Mouse (Mus musculus): Measurements from ENCODE around the gene Tmem221. TPM values are rescaled to one million over a fixed set of nuclear protein-coding genes. Genes with fewer than 3 reads are reported as not detected.
A peak's percentile ranks its signal among the peaks of the same experiment; 100 is the strongest.

Gene Tmem221
- not detected for total RNA-seq (2021)

- DNase-seq (ENCODE audit: extremely low spot score in 1 of 2, low spot score in 2 of 2): no peak
- intact Hi-C loops (cut with DNase I): no loop called here
These were observed at the start of gene Tmem221 for GRCm38 (mm10) chr8:71558071-71558957. Gene Tmem221, minus strand, starts transcription at chr8:71558871.

DNA sequence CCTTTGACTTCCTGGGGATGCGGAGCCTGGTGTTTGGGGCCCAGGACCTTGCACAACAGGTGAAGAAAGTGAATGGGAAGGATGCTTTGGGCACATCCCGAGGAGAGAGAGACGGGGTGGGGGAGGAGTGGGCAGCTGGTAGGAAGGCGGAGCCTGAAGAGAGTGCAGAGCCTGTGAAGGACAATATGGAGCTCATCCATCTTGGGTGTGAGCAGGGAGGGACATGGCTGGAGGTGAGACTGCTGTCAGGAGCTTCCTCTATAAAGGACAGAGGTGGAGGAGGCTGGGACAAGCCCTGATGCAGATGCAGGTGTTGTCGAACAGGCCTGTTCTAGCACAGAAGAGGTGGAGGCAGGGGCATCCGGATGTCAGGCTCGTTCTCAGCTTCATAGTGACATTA lies 45.4 kb upstream of the Tmem221 start:
- intact Hi-C loops (cut with DNase I): no loop called here
- no peak for DNase-seq (ENCODE audit: extremely low spot score in 1 of 2, low spot score in 2 of 2)

DNA sequence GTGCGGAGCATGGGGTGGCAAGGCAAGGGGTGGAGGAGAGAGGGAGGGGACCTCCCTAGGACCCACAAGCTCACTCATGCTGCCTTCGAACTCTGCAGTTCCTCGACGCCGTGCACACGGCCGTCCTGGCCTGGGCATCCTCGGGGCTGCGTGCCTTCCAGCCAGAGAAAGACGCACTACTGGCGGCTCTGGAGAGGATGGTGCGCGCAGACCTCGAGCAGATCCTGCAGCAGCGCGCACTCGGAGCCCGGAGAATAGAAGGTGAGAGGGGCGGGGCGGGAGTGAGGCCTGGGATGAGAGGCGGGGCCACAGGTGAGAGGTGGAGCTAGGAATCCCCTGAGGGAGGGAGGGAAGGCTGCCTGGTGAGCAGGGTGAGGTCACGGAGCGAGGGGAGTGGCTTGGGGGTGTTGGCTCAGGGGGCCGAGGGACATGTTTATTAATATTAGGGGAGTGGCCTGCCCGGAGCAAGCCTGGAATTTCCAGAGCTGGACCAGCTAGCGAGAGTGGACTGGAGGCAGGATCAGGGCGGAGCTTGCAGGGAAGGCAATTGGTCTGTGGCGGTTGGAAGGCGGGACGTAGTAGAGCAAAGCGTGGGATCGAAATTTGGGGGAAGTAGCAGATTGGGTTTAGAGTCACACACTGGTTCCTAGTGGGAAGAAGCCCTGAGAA lies 44.1 kb upstream of the Tmem221 start:
- peak in 1 of 2 experiments; percentile 70 for DNase-seq (ENCODE audit: extremely low spot score in 1 of 2, low spot score in 2 of 2)
- intact Hi-C loops (cut with DNase I): no loop called here

- intact Hi-C loops (cut with DNase I): no loop called here
- DNase-seq (ENCODE audit: extremely low spot score in 1 of 2, low spot score in 2 of 2): peak in 1 of 2 experiments; percentile 36
These were observed 43.4 kb upstream of the Tmem221 start for GRCm38 (mm10) chr8:71601939-71602665.

GRCm38 (mm10) chr8:71598841-71599240 lies 40.2 kb upstream of the Tmem221 start:
- DNase-seq (ENCODE audit: extremely low spot score in 1 of 2, low spot score in 2 of 2): no peak
- intact Hi-C loops (cut with DNase I): no loop called here

GRCm38 (mm10) chr8:71598375-71598774 lies 39.7 kb upstream of the Tmem221 start:
- intact Hi-C loops (cut with DNase I): no loop called here

DNA sequence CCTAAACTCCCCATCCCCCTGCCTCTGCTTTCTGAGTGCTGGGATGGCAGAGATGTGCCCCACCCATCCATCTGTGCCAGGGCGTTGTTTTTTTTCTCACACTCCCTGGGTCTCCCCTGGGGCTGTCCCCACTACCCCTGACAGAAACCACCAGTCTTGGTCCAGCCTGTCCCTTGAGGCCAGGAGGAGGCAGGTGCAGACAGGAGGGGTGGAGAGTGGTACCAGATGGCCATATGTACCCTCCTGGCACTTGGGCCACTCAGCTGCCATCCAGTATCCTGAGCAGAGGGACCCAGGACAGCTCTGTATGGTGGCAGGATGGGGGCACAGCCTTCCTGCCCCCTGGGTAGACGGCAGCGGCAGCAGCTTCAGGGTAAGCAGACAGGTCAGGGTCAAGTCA lies 38.8 kb upstream of the Tmem221 start, which contains the start of gene Fam129c:
Gene Fam129c (plus strand): TSS at position 198 of the 400 bp plus-strand sequence.
- intact Hi-C loops (cut with DNase I): no loop called here
- peak in 1 of 2 experiments; percentile 20 for DNase-seq (ENCODE audit: extremely low spot score in 1 of 2, low spot score in 2 of 2)

More at GRCm38 (mm10) chr8:71598375-71598774, 39.7 kb upstream of the Tmem221 start:
- no peak for DNase-seq (ENCODE audit: extremely low spot score in 1 of 2, low spot score in 2 of 2)

DNA sequence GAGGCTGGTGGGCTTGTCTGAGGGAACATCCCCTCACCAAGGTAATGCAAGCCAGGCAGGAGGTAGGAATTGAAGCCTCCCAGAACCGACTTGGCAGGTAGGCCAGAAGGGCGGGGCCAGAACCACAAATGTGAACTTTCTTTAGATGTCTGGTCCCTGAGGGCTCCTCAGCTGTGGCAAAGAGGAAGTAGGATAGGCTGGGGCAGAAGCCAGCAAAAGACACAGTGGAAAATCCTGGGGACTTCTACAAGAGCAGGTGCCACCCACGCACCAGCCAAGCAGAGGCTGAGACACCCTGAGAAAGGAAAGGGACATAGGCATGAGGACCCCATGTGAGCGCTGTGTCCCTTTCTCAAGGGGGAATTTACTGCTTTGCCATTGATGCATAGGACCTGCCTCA lies 38.1 kb upstream of the Tmem221 start:
- intact Hi-C loops (cut with DNase I): no loop called here
- DNase-seq (ENCODE audit: extremely low spot score in 1 of 2, low spot score in 2 of 2): no peak

DNA sequence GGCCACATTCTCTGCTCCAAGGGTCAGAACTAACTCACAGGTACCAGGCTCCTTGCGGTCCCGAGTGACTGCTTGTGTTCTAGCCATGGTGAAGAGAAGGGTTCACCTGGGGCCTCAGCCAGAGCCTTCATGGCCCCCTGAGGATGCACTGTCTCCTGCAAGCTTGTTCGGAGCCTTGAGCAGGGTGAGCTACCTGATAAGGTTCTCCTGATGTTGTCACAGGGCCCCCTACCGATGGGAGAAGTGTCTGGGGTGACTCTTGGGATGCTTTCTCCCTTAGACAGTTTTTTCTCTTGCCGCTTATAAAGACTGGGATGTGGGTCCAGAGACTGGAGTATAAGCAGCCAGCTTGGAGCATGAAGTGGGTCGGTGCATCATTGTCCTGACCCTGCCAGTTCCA lies 37.7 kb upstream of the Tmem221 start:
- intact Hi-C loops (cut with DNase I): no loop called here
- DNase-seq (ENCODE audit: extremely low spot score in 1 of 2, low spot score in 2 of 2): peak in 1 of 2 experiments; percentile 21

DNA sequence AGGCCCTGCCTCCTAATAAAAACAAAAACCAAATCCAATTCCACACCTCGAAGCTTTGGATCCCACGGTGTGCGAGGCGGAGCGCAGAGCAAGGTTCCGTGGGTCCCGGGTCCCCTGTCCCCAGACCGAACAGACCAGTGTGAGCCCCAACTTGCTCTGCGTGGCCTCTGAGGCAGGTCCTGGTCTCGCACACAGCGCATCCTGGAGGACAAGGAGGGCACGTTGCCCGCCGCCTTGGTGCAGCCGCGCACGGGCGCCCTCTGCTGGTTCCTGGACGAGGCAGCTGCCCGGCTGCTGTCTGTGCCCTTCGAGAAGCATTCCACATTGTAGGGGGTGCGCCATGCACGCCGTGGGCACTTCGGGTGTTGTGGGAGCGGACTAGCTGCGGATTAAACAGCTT lies 37.2 kb upstream of the Tmem221 start:
- intact Hi-C loops (cut with DNase I): loop anchor here (1.0 kb wide), 1 partner anchor 35 kb away; no protein-coding TSS in a partner anchor
- peak; percentile 77 to 90 for DNase-seq (ENCODE audit: extremely low spot score in 1 of 2, low spot score in 2 of 2)

DNA sequence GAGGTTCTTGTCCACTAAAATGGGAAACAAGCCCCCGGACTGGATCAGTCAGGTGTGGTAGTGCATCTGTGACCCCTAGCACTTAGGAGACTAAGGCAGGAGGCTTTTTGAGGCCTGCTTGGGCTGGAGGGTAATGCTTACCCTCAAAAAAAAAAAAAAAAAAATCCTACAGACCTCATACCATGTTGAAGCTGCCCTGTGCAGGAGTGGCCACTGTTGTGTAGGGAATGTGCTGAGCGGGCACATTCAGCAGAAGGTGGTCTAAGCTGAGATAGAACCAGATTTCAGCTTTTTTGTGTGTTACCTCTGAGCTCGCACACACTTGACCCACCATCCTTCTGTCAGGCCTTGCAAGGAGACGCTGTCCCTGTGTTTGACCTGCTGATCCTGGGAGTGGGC lies 35.7 kb upstream of the Tmem221 start:
- intact Hi-C loops (cut with DNase I): no loop called here

DNA sequence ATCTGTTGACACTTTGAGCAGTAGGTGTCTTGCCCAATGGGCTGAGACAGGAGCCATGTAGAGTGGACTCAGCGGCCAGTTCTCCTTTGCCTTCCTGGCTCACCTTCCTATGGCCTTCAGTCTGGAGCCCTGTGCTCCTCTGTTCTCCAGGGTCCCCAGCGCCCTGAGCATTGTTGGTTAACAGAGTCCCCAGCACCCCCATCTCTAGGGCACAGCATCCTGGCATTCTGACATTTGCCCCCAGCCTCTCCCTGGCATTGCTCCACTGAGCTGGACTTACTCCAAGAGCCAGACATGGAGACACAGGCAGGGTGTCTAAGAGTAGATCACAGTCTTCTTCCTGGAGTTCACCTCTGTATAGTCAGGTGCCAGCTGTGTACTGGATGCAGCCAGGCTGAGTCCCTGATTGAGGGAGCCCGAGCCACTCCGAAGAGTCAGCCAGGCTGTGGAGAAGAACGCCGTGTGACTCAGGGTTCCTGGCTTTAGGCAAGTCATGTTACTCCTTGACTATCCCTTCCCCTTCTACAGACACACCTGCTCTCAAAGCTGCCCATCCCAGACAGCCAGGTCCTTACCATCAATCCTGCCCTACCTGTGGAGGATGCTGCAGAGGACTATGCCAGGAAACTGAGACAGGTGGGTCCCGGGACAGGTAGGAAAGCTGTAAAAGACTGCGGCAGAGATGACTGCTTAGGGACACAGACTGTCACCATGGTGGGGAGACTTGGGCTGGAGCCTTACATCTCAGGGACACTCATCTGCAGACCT lies 35.1 kb upstream of the Tmem221 start:
- intact Hi-C loops (cut with DNase I): no loop called here

More for the DNA sequence above, 35.7 kb upstream of the Tmem221 start:
- DNase-seq (ENCODE audit: extremely low spot score in 1 of 2, low spot score in 2 of 2): no peak

DNA sequence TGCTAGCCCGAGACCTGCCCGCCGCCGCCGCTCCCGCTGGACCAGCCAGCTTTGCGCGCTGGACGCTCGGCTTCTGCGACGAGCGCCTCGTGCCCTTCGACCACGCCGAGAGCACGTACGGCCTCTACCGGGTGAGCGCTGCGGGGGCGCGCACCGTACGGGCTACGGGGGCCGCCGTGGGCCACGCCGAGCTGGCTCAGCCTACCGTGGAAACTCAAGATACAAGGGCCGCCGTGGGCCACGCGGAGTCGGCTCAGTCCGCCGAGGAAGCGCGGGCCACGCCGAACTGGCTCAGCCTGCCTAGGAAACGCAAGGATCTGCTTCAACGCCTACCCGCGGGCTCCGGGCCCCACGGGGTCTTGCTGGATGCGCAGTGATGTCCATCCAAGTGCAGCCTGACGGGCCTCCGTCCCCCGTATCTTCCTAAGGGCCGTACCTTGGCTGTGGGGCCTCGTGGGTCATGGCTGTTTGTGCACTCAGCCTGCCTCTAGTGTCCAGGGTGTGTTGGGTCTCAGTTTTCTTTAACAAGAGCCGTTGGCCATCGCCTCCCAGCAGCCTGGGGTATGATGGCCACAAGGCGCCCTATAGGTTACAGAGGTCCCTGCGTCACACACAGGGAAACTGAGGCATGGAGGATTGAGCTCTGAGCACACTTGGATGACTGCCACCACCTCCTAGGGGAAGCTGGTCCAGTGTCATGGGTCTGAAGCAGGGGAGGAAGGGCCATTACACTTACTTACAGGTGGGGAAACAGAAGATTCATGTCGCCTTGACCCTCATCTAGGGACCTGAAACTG lies 33.9 kb upstream of the Tmem221 start:
- intact Hi-C loops (cut with DNase I): no loop called here
- DNase-seq (ENCODE audit: extremely low spot score in 1 of 2, low spot score in 2 of 2): peak; percentile 73 to 86

More for the DNA sequence above, 35.1 kb upstream of the Tmem221 start:
- peak in 1 of 2 experiments; percentile 34 for DNase-seq (ENCODE audit: extremely low spot score in 1 of 2, low spot score in 2 of 2)

GRCm38 (mm10) chr8:71591471-71592373 lies 33.1 kb upstream of the Tmem221 start, which contains the start of gene Pgls:
Gene Pgls, plus strand, starts transcription at chr8:71592176.
- DNase-seq (ENCODE audit: extremely low spot score in 1 of 2, low spot score in 2 of 2): peak; percentile 94 to 97
- intact Hi-C loops (cut with DNase I): no loop called here

DNA sequence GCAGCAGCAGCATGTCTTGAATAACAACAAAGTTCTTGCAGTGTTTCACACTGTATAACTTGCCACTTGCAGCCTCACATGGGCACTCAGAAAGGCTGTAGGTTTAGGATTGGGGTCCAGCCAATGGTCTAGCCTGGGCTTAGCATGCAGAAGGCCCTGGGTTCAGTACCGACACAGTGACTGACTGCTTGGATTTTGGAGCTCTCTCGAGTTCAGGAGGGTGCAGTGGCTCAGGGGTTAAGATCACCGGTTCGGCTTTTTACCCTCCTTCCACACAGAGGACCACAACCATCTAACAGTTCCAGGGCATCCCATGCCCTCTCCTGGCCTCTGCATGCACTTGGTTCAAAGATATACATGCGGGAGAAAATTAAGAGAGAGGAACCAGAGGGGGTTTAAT lies 32.3 kb upstream of the Tmem221 start:
- no peak for DNase-seq (ENCODE audit: extremely low spot score in 1 of 2, low spot score in 2 of 2)
- intact Hi-C loops (cut with DNase I): no loop called here

DNA sequence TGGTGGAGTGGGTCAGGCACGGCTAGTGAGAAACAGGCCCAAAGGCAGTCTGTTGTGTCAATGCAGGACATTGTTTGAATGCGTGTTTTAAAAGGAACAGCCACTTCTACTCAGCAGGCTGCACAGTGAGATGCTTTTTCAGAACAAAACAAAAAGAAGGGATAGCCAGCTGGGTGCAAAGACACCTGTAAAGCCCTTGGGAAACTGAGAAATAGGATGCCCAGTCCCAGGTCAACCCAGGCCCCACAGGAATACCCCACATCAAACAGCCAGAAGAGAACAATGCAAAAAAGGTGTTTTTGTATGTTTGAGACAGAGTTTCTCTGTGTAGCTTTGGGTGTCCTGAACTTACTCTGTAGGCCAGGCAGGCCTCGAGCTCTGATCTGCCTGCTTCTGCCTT lies 30.1 kb upstream of the Tmem221 start:
- no peak for DNase-seq (ENCODE audit: extremely low spot score in 1 of 2, low spot score in 2 of 2)
- intact Hi-C loops (cut with DNase I): no loop called here

GRCm38 (mm10) chr8:71586891-71587290 lies 28.2 kb upstream of the Tmem221 start:
- intact Hi-C loops (cut with DNase I): no loop called here
- peak in 1 of 2 experiments; percentile 70 for DNase-seq (ENCODE audit: extremely low spot score in 1 of 2, low spot score in 2 of 2)
